Mouse (Mus musculus) midbrain, embryonic 14.5 days (tissue): ENCODE data around the gene Scn1b. TPM values are rescaled to one million over a fixed set of nuclear protein-coding genes. Genes with fewer than 3 reads are reported as not detected.

Experiments
- ATAC-seq: fragments of 200-750 bp; cut with Nextera tagmentation; 2 replicates; pipeline ENCODE4 v1.8.0; 2017; ENCODE audit warnings: moderate number of reproducible peaks, moderate library complexity; ENCODE audit not compliant: low FRiP score, low TSS enrichment
- DNase-seq: peaks from one replicate; pipeline ENCODE4 v3.0.0-alpha.2; 2015
- H3K27ac ChIP-seq: fragments of 300-500 bp; sonication (generic); replicated peaks from 2 replicates; pipeline ENCODE4 v1.5.1; 2014; ENCODE audit warnings: mild to moderate bottlenecking, low read depth, low read length, moderate library complexity
- H3K27me3 ChIP-seq: fragments of 300-500 bp; sonication (generic); 2 replicates; pipeline ENCODE4 v1.6.1; 2014; ENCODE audit warnings: low read length, control low read depth, mixed read lengths; ENCODE audit not compliant: control insufficient read depth, insufficient read depth
- H3K36me3 ChIP-seq: fragments of 300-500 bp; sonication (generic); 2 replicates; pipeline ENCODE4 v1.6.1; 2014; ENCODE audit warnings: low read length, control low read depth; ENCODE audit not compliant: control insufficient read depth, insufficient read depth
- H3K4me1 ChIP-seq: fragments of 300-500 bp; sonication (generic); 2 replicates; pipeline ENCODE4 v1.6.1; 2014; ENCODE audit warnings: mild to moderate bottlenecking, antibody characterized with exemption, low read length, control low read depth; ENCODE audit not compliant: control insufficient read depth, insufficient read depth
- H3K4me2 ChIP-seq: fragments of 300-500 bp; sonication (generic); 2 replicates; pipeline ENCODE4 v1.6.1; 2014; ENCODE audit warnings: mild to moderate bottlenecking, low read length, moderate library complexity
- H3K4me3 ChIP-seq: fragments of 300-500 bp; sonication (generic); replicated peaks from 2 replicates; pipeline ENCODE4 v1.5.1; 2014; ENCODE audit warnings: low read depth, low read length
- H3K9ac ChIP-seq: fragments of 300-500 bp; sonication (generic); replicated peaks from 2 replicates; pipeline ENCODE4 v1.6.1; 2014; ENCODE audit warnings: mild to moderate bottlenecking, low read length, moderate library complexity
- H3K9me3 ChIP-seq: fragments of 300-500 bp; sonication (generic); 2 replicates; pipeline ENCODE4 v1.6.1; 2016; ENCODE audit warnings: low read length, control low read depth, mixed read lengths; ENCODE audit not compliant: control insufficient read depth
- WGBS: fragments of 180-500 bp; shearing (Covaris S2); extraction: QIAGEN DNeasy Blood & Tissue Kit; methylation state at CpG from one replicate; pipeline ENCODE4 v1.1.7; 2014; 5-methylcytosine and 5-hydroxymethylcytosine counted together
- polyA plus RNA-seq: library from polyadenylated mRNA; unstranded; fragments of >200 nt; fragmentation: Nextera tagmentation; extraction: Ambion mirVana; gene quantifications from 2 replicates; pipeline ENCODE4 v1.2.1, GENCODE M21; 2014

Scn1b gene
- polyA plus RNA-seq, 1 experiment from 2014 or later, result 5.6 TPM

GRCm38 (mm10) chr7:31162324-31162723 is 35.5 kb upstream of the Scn1b start:
- DNase-seq, result no peak
- no peaks in the 10 kb centered on the region for H3K27me3 ChIP-seq
- no peak overlapping the region for H3K4me2 ChIP-seq
- WGBS, result 71% methylated on average over 11 of the region's 11 CpGs
- H3K36me3 ChIP-seq, result no peaks in the 10 kb centered on the region
- no peak overlapping the region for H3K4me3 ChIP-seq
- no peak overlapping the region for H3K27ac ChIP-seq
- ATAC-seq, result no peak
- H3K9me3 ChIP-seq, result no peaks in the 10 kb centered on the region
- no peaks in the 10 kb centered on the region for H3K4me1 ChIP-seq
- no peak overlapping the region for H3K9ac ChIP-seq

GRCm38 (mm10) chr7:31161831-31162230 is 35.0 kb upstream of the Scn1b start:
- ATAC-seq (no peak), DNase-seq (no peak)
- Histone ChIP-seq H3K4me2 (no peak overlapping the region), H3K9ac (no peak overlapping the region), H3K4me3 (no peak overlapping the region), H3K27me3 (no peaks in the 10 kb centered on the region), H3K27ac (no peak overlapping the region), H3K9me3 (no peaks in the 10 kb centered on the region), H3K36me3 (no peaks in the 10 kb centered on the region), H3K4me1 (no peaks in the 10 kb centered on the region)
- 63% methylated on average over 3 of the region's 3 CpGs for WGBS

- Histone ChIP-seq H3K4me1 (no peaks in the 10 kb centered on the region), H3K27ac (no peak overlapping the region), H3K27me3 (no peaks in the 10 kb centered on the region), H3K36me3 (no peaks in the 10 kb centered on the region), H3K4me3 (no peak overlapping the region), H3K4me2 (no peak overlapping the region), H3K9ac (no peak overlapping the region), H3K9me3 (no peaks in the 10 kb centered on the region)
- 82% methylated on average over 3 of the region's 3 CpGs for WGBS
- DNase-seq, result no peak
- no peak for ATAC-seq
Observed at GRCm38 (mm10) chr7:31161246-31161645, 34.4 kb upstream of the Scn1b start.

DNA sequence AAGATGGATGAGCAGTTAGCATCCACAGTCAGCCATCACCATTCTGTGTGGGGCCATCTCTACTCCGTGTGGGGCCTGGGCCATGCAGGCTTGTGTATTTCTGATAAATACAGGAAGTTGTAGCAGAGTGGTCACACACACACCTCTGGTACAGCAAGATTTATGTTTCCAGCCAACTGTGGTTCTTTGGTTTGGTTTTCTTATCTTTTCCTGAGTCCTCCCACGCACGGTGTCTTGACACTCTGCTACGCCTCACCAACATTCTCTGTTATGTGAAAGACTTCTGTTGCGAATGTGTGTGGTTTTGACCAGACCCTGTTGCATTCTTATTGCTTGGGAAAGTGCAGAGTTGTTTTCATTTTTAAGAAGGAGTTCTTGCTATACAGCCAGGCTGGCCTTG is 34.0 kb upstream of the Scn1b start:
- Histone ChIP-seq H3K4me1 (no peaks in the 10 kb centered on the region), H3K27ac (no peak overlapping the region), H3K9ac (no peak overlapping the region), H3K4me3 (no peak overlapping the region), H3K27me3 (no peaks in the 10 kb centered on the region), H3K36me3 (no peaks in the 10 kb centered on the region), H3K9me3 (no peaks in the 10 kb centered on the region), H3K4me2 (no peak overlapping the region)
- DNase-seq, result no peak
- 94% methylated on average over 5 of the region's 5 CpGs for WGBS
- ATAC-seq, result no peak

DNA sequence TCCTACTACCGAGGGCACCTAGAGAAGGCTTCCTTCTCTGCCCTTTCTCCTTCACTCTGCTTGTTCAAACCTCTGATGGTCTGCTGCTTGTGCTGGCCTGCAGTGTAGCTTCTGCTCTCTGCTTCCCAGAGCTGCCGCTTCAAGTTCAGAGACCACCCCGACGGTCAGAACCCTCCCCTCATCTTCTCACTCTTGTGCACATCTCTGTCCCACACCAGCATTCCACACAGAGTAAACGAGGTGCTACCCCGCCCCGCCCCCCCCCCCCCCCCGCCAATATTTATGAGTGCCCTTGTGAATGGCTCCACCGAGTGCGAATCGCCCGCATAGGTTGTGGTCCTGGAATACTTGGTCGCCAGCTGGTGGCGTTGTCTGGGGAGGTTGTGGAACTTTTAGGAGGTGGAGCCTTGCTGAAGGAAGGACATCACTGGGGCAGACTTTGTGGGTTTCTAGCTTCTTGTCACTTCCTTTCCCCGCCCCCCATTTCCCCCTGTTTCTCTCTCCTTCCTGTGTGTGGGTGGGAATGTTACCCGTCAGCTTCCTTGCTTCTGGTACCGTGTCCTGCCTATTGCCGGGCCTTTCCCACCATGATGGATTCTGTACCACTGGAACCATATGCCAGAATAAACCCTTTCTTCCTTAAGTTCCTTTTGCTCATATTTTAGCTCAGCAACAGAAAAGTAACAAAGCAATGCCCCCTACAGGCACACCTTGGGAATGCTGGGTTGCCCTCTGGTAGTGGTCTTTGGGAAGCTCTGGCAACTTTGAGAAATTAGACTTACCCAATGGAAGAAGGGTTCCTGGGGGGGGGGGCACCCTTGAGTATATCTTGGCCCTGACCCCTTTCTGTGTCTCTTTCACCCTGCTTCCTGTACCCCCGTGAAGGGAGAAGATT is 29.5 kb upstream of the Scn1b start:
- no peak overlapping the region for H3K4me3 ChIP-seq
- no peak overlapping the region for H3K9ac ChIP-seq
- DNase-seq, result peak; percentile 26
- ATAC-seq, result no peak
- no peaks in the 10 kb centered on the region for H3K36me3 ChIP-seq
- no peak overlapping the region for H3K4me2 ChIP-seq
- peaks cover 9% of the 10 kb centered on the region for H3K4me1 ChIP-seq
- 48% methylated on average over 18 of the region's 19 CpGs for WGBS
- H3K27ac ChIP-seq, result no peak overlapping the region
- no peaks in the 10 kb centered on the region for H3K27me3 ChIP-seq
- H3K9me3 ChIP-seq, result no peaks in the 10 kb centered on the region

DNA sequence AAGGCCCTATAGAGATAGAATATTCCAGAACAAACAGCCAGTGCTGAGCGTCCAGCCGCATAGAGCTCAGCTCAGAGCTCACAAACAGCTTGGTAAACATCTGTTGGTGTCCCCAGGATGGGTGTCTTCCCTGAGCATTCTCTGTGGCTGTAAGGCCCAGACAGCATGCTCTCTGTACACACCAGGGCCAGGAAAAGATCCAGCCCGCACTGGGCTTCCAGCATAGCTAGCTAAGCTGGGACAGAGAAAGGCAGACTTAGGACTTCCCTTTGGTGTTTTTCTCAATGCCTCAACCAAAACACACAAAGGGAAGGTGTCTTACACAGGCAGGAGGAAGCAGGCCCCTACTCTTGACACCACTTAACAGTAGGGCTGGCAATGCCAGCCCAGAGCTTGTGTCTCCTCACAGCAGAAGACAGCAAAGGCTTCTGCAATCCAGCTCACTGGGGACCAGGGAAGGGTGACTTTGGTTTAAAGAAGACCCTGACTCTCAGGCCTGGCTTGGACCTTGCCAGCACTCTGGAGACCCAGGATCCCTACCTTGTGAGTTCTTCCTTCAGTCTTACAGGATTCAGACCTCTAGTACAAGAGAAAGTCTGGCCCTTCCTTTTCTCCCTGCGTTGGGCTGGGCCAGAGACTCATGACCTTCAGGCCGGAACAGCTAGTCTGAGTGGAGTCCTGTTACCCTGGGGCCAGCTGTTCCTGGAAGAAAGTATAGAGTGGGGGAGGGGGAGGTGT is 28.7 kb upstream of the Scn1b start, which contains the start of gene Gramd1a:
Gene Gramd1a (minus strand): TSS at position 601 of the 738 bp plus-strand sequence.
- ATAC-seq (no peak), DNase-seq (no peak)
- WGBS, result 75% methylated on average over 5 of the region's 5 CpGs

DNA sequence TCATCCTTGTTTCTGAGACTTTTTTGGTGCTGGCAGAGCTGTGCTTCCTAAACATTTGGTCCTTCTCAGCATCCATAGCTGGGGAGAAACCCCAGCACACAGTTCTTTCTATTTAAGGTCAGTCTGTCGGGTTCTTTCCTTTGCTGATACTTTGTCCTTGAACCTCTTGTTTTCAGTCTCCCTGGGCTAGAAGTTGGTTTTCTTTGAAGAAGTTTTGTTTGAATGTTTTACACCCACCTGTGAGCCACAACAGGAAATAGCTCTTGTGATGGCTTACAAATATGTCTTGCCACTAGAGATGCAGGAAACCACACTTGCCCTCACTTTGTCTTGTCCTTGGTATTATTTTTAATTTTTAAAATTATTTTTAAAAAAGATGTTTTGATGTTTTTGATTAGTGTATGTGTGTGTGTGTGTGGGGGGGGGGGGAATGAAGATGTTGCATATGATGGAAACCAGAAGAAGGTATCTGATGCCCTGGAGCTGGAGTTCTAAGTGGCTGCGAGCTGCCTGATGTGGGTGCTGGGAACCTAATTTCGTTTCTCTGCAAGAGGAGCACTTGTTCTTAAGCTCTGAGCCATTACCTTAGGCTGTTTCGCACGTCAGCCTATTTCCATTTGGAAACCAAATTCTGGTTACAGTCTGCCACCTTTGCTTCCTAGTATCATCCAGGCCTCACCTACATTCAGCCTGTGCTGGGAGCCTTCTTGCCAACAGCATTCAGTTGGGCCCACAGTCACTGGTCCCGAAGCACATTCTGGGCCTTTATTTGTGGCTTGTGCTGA is 26.9 kb upstream of the Scn1b start:
- H3K27ac ChIP-seq, result no peak overlapping the region
- 90% methylated on average over 6 of the region's 6 CpGs for WGBS
- no peak for ATAC-seq

More for the DNA sequence above, 28.7 kb upstream of the Scn1b start, which contains the start of gene Gramd1a:
- Histone ChIP-seq H3K4me3 (no peak within 1 kb of the TSS), H3K27ac (0 out of 2 replicates have a peak within 1 kb of the TSS, but pooled peaks have one; percentile 8), H3K9me3 (no peaks in the 10 kb centered on the region), H3K27me3 (no peaks in the 10 kb centered on the region), H3K4me1 (peaks cover 9% of the 10 kb centered on the region), H3K9ac (no peak within 1 kb of the TSS), H3K4me2 (no peak within 1 kb of the TSS), H3K36me3 (no peaks in the 10 kb centered on the region)

More for the DNA sequence above, 26.9 kb upstream of the Scn1b start:
- H3K9me3 ChIP-seq, result no peaks in the 10 kb centered on the region
- no peak overlapping the region for H3K4me2 ChIP-seq
- H3K27me3 ChIP-seq, result no peaks in the 10 kb centered on the region
- H3K4me3 ChIP-seq, result no peak overlapping the region
- DNase-seq, result no peak
- peaks cover 13% of the 10 kb centered on the region for H3K4me1 ChIP-seq
- no peak overlapping the region for H3K9ac ChIP-seq
- H3K36me3 ChIP-seq, result no peaks in the 10 kb centered on the region
